Mouse (Mus musculus) ES-E14 (cell line): Measurements from ENCODE around the gene Vamp3. TPM values are rescaled to one million over a fixed set of nuclear protein-coding genes. Genes with fewer than 3 reads are reported as not detected.

ENCODE experiments used
- DNase-seq: peaks from one replicate; pipeline ENCODE4 v3.0.0-alpha.2; 2013; ENCODE audit warnings: low read depth, low spot score
- H3K27ac ChIP-seq: 2 replicates; pipeline ENCODE4 v1.5.1; 2012; ENCODE audit warnings: low read depth, mild to moderate bottlenecking, low read length, moderate library complexity, mixed read lengths; ENCODE audit not compliant: poor library complexity, insufficient read depth, severe bottlenecking
- H3K36me3 ChIP-seq: 2 replicates; pipeline ENCODE4 v1.6.1; 2012; ENCODE audit warnings: mild to moderate bottlenecking, low read length, moderate library complexity, mixed read lengths; ENCODE audit not compliant: control insufficient read depth, poor library complexity, insufficient read depth, severe bottlenecking
- H3K4me1 ChIP-seq, 2 experiments: fragments of 150-350 bp in 1 of 2; sonication (generic) in 1 of 2; 2 replicates each; pipeline ENCODE4 v1.6.1; 2012; ENCODE audit warnings: low read length in 2 of 2, mild to moderate bottlenecking in 1 of 2, mixed read lengths in 1 of 2; ENCODE audit not compliant: control insufficient read depth in 2 of 2, insufficient read depth in 2 of 2, poor library complexity in 1 of 2
- H3K4me3 ChIP-seq, 2 experiments: fragments of 150-350 bp in 1 of 2; sonication (generic) in 1 of 2; 2 replicates each; pipeline ENCODE4 v1.5.1; 2012; ENCODE audit warnings: low read length in 2 of 2, low read depth in 1 of 2, mild to moderate bottlenecking in 1 of 2, mixed read lengths in 1 of 2; ENCODE audit not compliant: insufficient read depth in 1 of 2, poor library complexity in 1 of 2, severe bottlenecking in 1 of 2
- H3K9ac ChIP-seq: 2 replicates; pipeline ENCODE4 v1.6.1; 2012; ENCODE audit warnings: low read depth, mild to moderate bottlenecking, low read length, mixed read lengths; ENCODE audit not compliant: poor library complexity, insufficient read depth, severe bottlenecking
- H3K9me3 ChIP-seq: fragments of 150-350 bp; sonication (generic); 2 replicates; pipeline ENCODE4 v1.6.1; 2012; ENCODE audit warnings: low read depth, mild to moderate bottlenecking, low read length; ENCODE audit not compliant: control insufficient read depth, insufficient read depth
- CHD2 ChIP-seq: IDR thresholded peaks from 2 replicates; pipeline ENCODE4 v1.6.1; 2014; ENCODE audit warnings: mild to moderate bottlenecking, low read depth, low read length, inconsistent platforms
- HCFC1 ChIP-seq: IDR thresholded peaks from 2 replicates; pipeline ENCODE4 v1.6.1; 2012; ENCODE audit warnings: low read length, inconsistent platforms, borderline replicate concordance; ENCODE audit not compliant: insufficient read depth
- MAFK ChIP-seq: IDR thresholded peaks from 2 replicates; pipeline ENCODE4 v1.6.1; 2014; ENCODE audit warnings: mild to moderate bottlenecking, low read depth, low read length, inconsistent platforms; ENCODE audit not compliant: insufficient read depth
- ZC3H11A ChIP-seq: IDR thresholded peaks from 2 replicates; pipeline ENCODE4 v1.6.1; 2012; ENCODE audit warnings: low read depth, mild to moderate bottlenecking, inconsistent platforms, low read length, borderline replicate concordance
- ZNF384 ChIP-seq: IDR thresholded peaks from 2 replicates; pipeline ENCODE4 v1.6.1; 2012; ENCODE audit warnings: low read depth, low read length, inconsistent platforms
- in situ Hi-C, 2 experiments: fragments of 600-800 bp; cut with MboI; formaldehyde crosslinking; loops; one replicate each; pipeline ENCODE4 v1.15.1; 2025; ENCODE audit warnings: low sequenced_read_pairs in 2 of 2, inconsistent platforms in 1 of 2; ENCODE audit not compliant: unreplicated experiment in 2 of 2
- total RNA-seq: library from RNA; depleted of rRNA; stranded (reverse); fragments of 300-350 nt; gene quantifications from 2 replicates; pipeline ENCODE4 v1.2.3, GENCODE M21; 2012; rRNA removed

The Vamp3 gene
- total RNA-seq, 1 experiment, result 45.9 TPM

DNA sequence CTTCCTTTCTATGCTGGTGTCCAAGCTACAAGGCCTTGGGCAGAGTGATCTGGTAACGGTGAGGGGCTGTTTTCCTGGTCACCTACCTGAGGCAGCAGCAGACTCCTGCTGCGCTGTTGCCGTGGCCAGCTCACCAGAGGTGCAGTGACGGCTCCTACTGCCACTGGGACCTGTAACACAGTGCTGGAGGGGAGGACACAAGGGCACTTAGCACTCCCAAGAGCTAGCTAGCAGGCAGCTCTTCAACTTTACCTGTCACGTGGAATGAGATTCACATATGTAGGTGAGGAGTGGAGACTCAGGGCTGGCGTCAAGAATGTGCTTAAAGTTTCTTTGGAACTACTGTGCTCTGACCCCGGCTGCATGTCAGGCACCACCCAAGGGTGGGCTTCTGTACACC lies 47.4 kb downstream of the Vamp3 start:
- TF ChIP-seq MAFK, result no peak
- no peak for TF ChIP-seq CHD2
- DNase-seq, result no peak
- Histone ChIP-seq H3K9me3 (no peaks in the 10 kb centered on the region), H3K27ac (no peak overlapping the region), H3K9ac (no peak overlapping the region), H3K4me1 (peaks cover 0 to 3% of the 10 kb centered on the region in 2 experiments; a peak in 1 of 4 replicates), H3K4me3 (no peak overlapping the region), H3K36me3 (peaks cover 3% of the 10 kb centered on the region; the same call in 1 of the 2 replicates)
- in situ Hi-C loops, result no loop called here

DNA sequence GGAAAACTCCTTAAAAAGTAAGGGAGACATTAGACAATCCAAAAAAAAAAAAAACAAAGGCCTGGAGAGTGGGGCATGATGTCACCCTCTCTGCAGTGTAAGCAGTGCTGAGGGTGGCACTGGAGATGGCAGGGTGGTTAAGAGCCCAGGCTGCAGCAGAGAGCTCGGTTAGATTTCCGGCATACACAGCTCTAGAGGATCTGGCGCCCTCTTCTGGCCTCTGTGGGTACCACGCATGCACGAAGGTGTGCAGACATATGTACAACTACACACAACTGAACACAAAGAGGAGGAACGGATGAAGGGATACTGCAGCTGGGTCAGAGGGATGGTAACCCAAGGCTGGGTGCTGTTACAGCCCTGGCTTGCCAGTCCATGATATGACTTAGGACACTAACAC lies 50.8 kb downstream of the Vamp3 start:
- Histone ChIP-seq H3K36me3 (no peaks in the 10 kb centered on the region), H3K9ac (no peak overlapping the region), H3K27ac (no peak overlapping the region), H3K4me3 (no peak overlapping the region), H3K4me1 (no peaks in the 10 kb centered on the region), H3K9me3 (no peaks in the 10 kb centered on the region)
- in situ Hi-C loops, result no loop called here
- no peak for TF ChIP-seq HCFC1
- no peak for TF ChIP-seq CHD2
- no peak for TF ChIP-seq MAFK
- TF ChIP-seq ZNF384, result no peak
- no peak for TF ChIP-seq ZC3H11A
- peak; percentile 54 for DNase-seq

- no peak overlapping the region for H3K4me3 ChIP-seq
- H3K9me3 ChIP-seq, result no peaks in the 10 kb centered on the region
- no peak overlapping the region for H3K27ac ChIP-seq
- TF ChIP-seq ZC3H11A, result no peak
- TF ChIP-seq ZNF384, result no peak
- no peak for TF ChIP-seq CHD2
- TF ChIP-seq HCFC1, result no peak
- TF ChIP-seq MAFK, result no peak
- H3K4me1 ChIP-seq, result no peaks in the 10 kb centered on the region
- in situ Hi-C loops, result no loop called here
- DNase-seq, result no peak
- no peaks in the 10 kb centered on the region for H3K36me3 ChIP-seq
- no peak overlapping the region for H3K9ac ChIP-seq
Observed at GRCm38 (mm10) chr4:151005656-151006318, 52.0 kb downstream of the Vamp3 start.

DNA sequence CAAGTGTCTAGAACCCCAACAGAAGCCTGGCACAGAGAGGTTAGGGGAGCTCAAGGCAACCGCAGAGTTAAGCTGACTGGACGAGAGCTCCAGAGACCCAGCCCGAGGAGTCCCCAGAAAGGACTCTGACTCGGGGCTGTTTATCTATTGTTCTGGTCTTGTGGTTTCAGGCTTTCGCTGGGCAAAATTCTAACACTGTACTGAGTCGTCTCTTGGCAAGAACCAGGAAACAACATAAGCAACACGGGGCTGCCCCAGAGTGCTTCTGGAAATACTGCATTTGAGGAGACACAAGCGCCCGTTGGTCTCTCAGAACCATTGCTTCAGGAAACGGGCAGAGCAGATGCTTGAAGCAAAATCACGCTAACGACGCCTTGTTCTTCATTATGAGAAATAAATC lies 56.4 kb downstream of the Vamp3 start:
- Histone ChIP-seq H3K4me3 (no peak overlapping the region), H3K4me1 (no peaks in the 10 kb centered on the region), H3K36me3 (no peaks in the 10 kb centered on the region), H3K9ac (no peak overlapping the region), H3K27ac (no peak overlapping the region), H3K9me3 (no peaks in the 10 kb centered on the region)
- no peak for DNase-seq
- in situ Hi-C loops, result no loop called here
- TF ChIP-seq ZNF384 (no peak), MAFK (no peak), ZC3H11A (no peak), CHD2 (no peak), HCFC1 (no peak)

DNA sequence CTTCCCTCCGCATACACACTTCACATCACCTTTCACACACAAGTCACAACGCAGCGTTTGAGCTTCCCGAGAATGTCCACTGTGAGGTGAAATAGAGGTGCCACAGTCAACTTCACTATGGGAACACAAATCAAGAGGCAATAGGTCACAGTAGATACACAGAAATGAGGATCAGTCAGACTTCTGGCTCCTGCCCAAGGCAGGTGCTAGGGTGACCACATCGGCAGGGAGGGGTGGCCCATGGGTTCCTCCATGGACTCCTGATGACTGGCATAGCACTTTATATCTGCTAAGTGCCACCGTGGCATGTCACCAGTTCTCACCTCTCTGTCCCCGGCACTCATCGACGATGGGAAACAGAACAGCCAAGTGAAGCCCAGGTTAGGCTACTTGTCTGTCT lies 59.1 kb downstream of the Vamp3 start:
- no peak for DNase-seq
- Histone ChIP-seq H3K36me3 (no peaks in the 10 kb centered on the region), H3K4me3 (no peak overlapping the region), H3K27ac (no peak overlapping the region; the same call in 1 of the 2 replicates), H3K9me3 (no peaks in the 10 kb centered on the region), H3K9ac (no peak overlapping the region), H3K4me1 (peaks cover 0 to 7% of the 10 kb centered on the region in 2 experiments; a peak in 1 of 4 replicates)
- no peak for TF ChIP-seq ZC3H11A
- TF ChIP-seq ZNF384, result no peak
- no peak for TF ChIP-seq HCFC1
- no peak for TF ChIP-seq MAFK
- TF ChIP-seq CHD2, result no peak
- in situ Hi-C loops, result no loop called here

Other genes with a start within 250 kb of the Vamp3 start
- gene Errfi1, start 204.0 kb downstream of the Vamp3 start, total RNA-seq, result 22.8 and 38.0 TPM in 2 replicates
- 308 and 393 TPM in 2 replicates for gene Park7, start 143.5 kb downstream of the Vamp3 start, total RNA-seq
- gene Tnfrsf9, start 143.4 kb downstream of the Vamp3 start, total RNA-seq, result 0.27 and 0.42 TPM in 2 replicates
- not detected in 2 replicates for gene Uts2, start 60.9 kb downstream of the Vamp3 start, total RNA-seq
- gene Per3, start 13.3 kb downstream of the Vamp3 start, total RNA-seq, result 2.4 and 4.5 TPM in 2 replicates
- not detected in 2 replicates for gene Gm13090, start 31.6 kb upstream of the Vamp3 start, total RNA-seq